18 mouse cellular contexts compared by ENCODE assay signal in the genomic region with DNA sequence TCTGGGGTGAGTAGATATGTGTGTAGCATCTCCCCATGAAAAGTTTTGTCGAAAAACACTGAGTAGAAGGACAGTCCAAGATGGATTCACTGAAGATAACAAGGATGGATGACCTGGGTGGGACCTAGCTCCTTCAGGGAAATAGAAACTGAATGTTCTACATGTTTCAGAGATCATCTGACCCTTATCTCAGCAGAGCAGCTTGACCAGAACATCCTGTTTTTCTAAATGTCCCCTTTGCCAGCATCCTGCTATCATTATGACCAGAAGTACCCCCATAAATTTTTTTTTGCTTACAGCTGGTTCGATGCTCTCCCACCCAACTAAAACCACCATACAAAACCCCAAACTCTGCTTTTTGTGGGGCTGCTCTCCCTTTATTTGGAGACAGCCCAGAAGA. TPM values are rescaled to one million over a fixed set of nuclear protein-coding genes. Genes with fewer than 3 reads are reported as not detected.
A peak's percentile ranks its signal among the peaks of the same experiment; 100 is the strongest.
DNase-seq lines count a peak whose midpoint lies in the region; ATAC-seq and TF ChIP-seq lines count a peak whose summit lies in the region.
"Had no signal": no experiment of that assay in that cellular context is flagged by ENCODE, and none has a peak within 500 bp of the region (broad histone marks: within the 10 kb centered on the region; RNA-seq: fewer than 3 reads in every experiment).

No protein-coding gene starts in this region.

- no peak overlapping the region for H3K27ac ChIP-seq in heart, embryonic 12.5 days (ENCODE audit: poor library complexity, severe bottlenecking)
- H3K27ac ChIP-seq in cerebellum, adult 2 months (ENCODE audit: insufficient read depth, low read length): no peak overlapping the region
- H3K27ac ChIP-seq: kidney, postnatal 0 days; limb, embryonic 10.5 days; stomach, postnatal 0 days had no signal

- 50% methylated on average over 2 of the region's 2 CpGs for WGBS in heart, embryonic 12.5 days
- WGBS in cerebellum, adult 2 months: 90% methylated on average over 2 of the region's 2 CpGs

- H3K4me2 ChIP-seq in heart, embryonic 12.5 days: no peak overlapping the region

- ATAC-seq in heart, embryonic 12.5 days (ENCODE audit: insufficient number of reproducible peaks, low FRiP score): peak; percentile 74
- ATAC-seq: activated CD4-positive, CD25-positive, alpha-beta regulatory T cell, adult 4 months; forebrain, embryonic 16.5 days; hindbrain, embryonic 16.5 days had no signal

- H3K9ac ChIP-seq in heart, embryonic 12.5 days: no peak overlapping the region

- no peaks in the 10 kb centered on the region for H3K4me1 ChIP-seq in heart, embryonic 12.5 days (replicated peaks)
- H3K4me1 ChIP-seq in cerebellum, adult 2 months (ENCODE audit: control insufficient read depth, insufficient read depth, low read length): no peaks in the 10 kb centered on the region
- H3K4me1 ChIP-seq: limb, embryonic 10.5 days had no signal

- H3K9me3 ChIP-seq in heart, embryonic 12.5 days (replicated peaks): no peaks in the 10 kb centered on the region
- H3K9me3 ChIP-seq: limb, embryonic 10.5 days had no signal

- no peaks in the 10 kb centered on the region for H3K27me3 ChIP-seq in heart, embryonic 12.5 days (replicated peaks)
- H3K27me3 ChIP-seq in cerebellum, adult 2 months (ENCODE audit: control insufficient read depth, insufficient read depth, low read length): no peaks in the 10 kb centered on the region

- intact Hi-C loops in heart, postnatal 14 days (cut with DNase I): no loop called here

- 0 out of 2 replicates have a peak, but pooled peaks cover 4% of the 10 kb centered on the region for H3K36me3 ChIP-seq in heart, embryonic 12.5 days

- no peak for TF ChIP-seq POLR2A in cerebellum, adult 2 months (IDR thresholded peaks at IDR 0.05; ENCODE audit: borderline replicate concordance, insufficient read depth, low read length)

- no peak for TF ChIP-seq CTCF in cerebellum, adult 2 months (IDR thresholded peaks at IDR 0.05; ENCODE audit: borderline replicate concordance, insufficient read depth, low read depth, low read length)

- DNase-seq in heart, postnatal 14 days: no peak
- DNase-seq in MEL-GATA-1-ER (ENCODE audit: extremely low read depth, low read depth): peak; percentile 77
- DNase-seq in liver: peak; percentile 7
- peak; percentile 35 for DNase-seq in lung, postnatal 25 days (ENCODE audit: low spot score)
- no peak for DNase-seq in layer of hippocampus, postnatal 25 days (ENCODE audit: extremely low spot score in 1 of 2, low spot score in 1 of 2)
- no peak for DNase-seq in layer of hippocampus, adult 18-20 months (ENCODE audit: low spot score in 2 of 2)
- no peak for DNase-seq in cerebellum, adult 2 months
- DNase-seq: cerebellum, adult 18-20 months; layer of hippocampus, postnatal 36 days; retina, postnatal 1 day; spleen, adult 18-20 months had no signal

- no peak overlapping the region for H3K4me3 ChIP-seq in heart, embryonic 12.5 days
- no peak overlapping the region for H3K4me3 ChIP-seq in cerebellum, adult 2 months (replicated peaks; ENCODE audit: insufficient read depth, low read depth, low read length)
- H3K4me3 ChIP-seq: limb, embryonic 10.5 days had no signal

RNA-seq across cellular contexts. Expression of a gene that starts 13.7 kb away (rescaled TPM):
- polyA plus RNA-seq in heart, embryonic 12.5 days (2016; fragmentation: Nextera tagmentation; extraction: Ambion mirVana): 19.6 and 20.1 TPM in 2 replicates
- 10 to 100 TPM; 11.6 to 12.1 TPM for total RNA-seq in heart, postnatal 14 days (2021)
- total RNA-seq in layer of hippocampus, postnatal 25 days (2021): 10 to 100 TPM; 12.4 to 15.1 TPM
- 10 to 100 TPM; 12.1 to 14.4 TPM for total RNA-seq in layer of hippocampus, adult 18-20 months (2021)
- polyA plus RNA-seq in cerebellum, adult 2 months (2012; rRNA removed): 20.3 and 20.6 TPM in 2 replicates

RNA-seq across cellular contexts. Expression of a gene that starts 13.7 kb away (rescaled TPM):
- 7.3 TPM in 2 replicates for polyA plus RNA-seq in heart, embryonic 12.5 days (2016; fragmentation: Nextera tagmentation; extraction: Ambion mirVana)
- total RNA-seq in heart, postnatal 14 days (2021): 1 to 10 TPM; 5.3 TPM
- 1 to 10 TPM; 6.1 to 8.7 TPM for total RNA-seq in layer of hippocampus, postnatal 25 days (2021)
- total RNA-seq in layer of hippocampus, adult 18-20 months (2021): 1 to 10 TPM; 5.5 to 8.4 TPM
- polyA plus RNA-seq in cerebellum, adult 2 months (2012; rRNA removed): 8.3 and 10.1 TPM in 2 replicates

RNA-seq across cellular contexts. Expression of a gene that starts 13.8 kb away (rescaled TPM):
- 46.1 and 46.7 TPM in 2 replicates for polyA plus RNA-seq in heart, embryonic 12.5 days (2016; fragmentation: Nextera tagmentation; extraction: Ambion mirVana)
- 10 to 100 TPM; 18.3 to 22.9 TPM for total RNA-seq in heart, postnatal 14 days (2021)
- 10 to 100 TPM; 33.3 to 34.9 TPM for total RNA-seq in layer of hippocampus, postnatal 25 days (2021)
- total RNA-seq in layer of hippocampus, adult 18-20 months (2021): 10 to 100 TPM; 36.5 to 39.0 TPM
- 24.9 and 26.4 TPM in 2 replicates for polyA plus RNA-seq in cerebellum, adult 2 months (2012; rRNA removed)

RNA-seq across cellular contexts. Expression of a gene that starts 20.3 kb away (rescaled TPM):
- 1.8 and 2.0 TPM in 2 replicates for polyA plus RNA-seq in heart, embryonic 12.5 days (2016; fragmentation: Nextera tagmentation; extraction: Ambion mirVana)
- total RNA-seq in heart, postnatal 14 days (2021): 1 to 10 TPM; 1.8 TPM
- 1 to 10 TPM; 2.4 to 2.7 TPM for total RNA-seq in layer of hippocampus, postnatal 25 days (2021)
- 1 to 10 TPM; 2.3 to 2.9 TPM for total RNA-seq in layer of hippocampus, adult 18-20 months (2021)
- polyA plus RNA-seq in cerebellum, adult 2 months (2012; rRNA removed): 0.74 and 0.75 TPM in 2 replicates

RNA-seq across cellular contexts. Expression of a gene that starts 20.5 kb away (rescaled TPM):
- polyA plus RNA-seq in heart, embryonic 12.5 days (2016; fragmentation: Nextera tagmentation; extraction: Ambion mirVana): 69.8 and 70.2 TPM in 2 replicates
- total RNA-seq in heart, postnatal 14 days (2021): 100 to 1,000 TPM; 118 to 146 TPM
- 10 to 100 TPM; 40.8 to 54.5 TPM for total RNA-seq in layer of hippocampus, postnatal 25 days (2021)
- 10 to 100 TPM; 38.1 to 53.6 TPM for total RNA-seq in layer of hippocampus, adult 18-20 months (2021)
- 38.3 and 39.4 TPM in 2 replicates for polyA plus RNA-seq in cerebellum, adult 2 months (2012; rRNA removed)

Comparison
In these comparisons a context has a peak if more than half of its experiments do, and no peak if none do; other contexts are left out.
1. DNase-seq: peak in MEL-GATA-1-ER (single experiment), liver (single experiment) and lung, postnatal 25 days (single experiment); none in heart, postnatal 14 days (0 of 2), layer of hippocampus, postnatal 25 days (0 of 2), layer of hippocampus, adult 18-20 months (0 of 2) and cerebellum, adult 2 months (0 of 2).